Mouse (Mus musculus) kidney, embryonic 14.5 days (tissue): ENCODE measurements around the gene Slc25a53. TPM values are rescaled to one million over a fixed set of nuclear protein-coding genes. Genes with fewer than 3 reads are reported as not detected.

Source experiments
- ATAC-seq: fragments of 200-750 bp; cut with Nextera tagmentation; 2 replicates; pipeline ENCODE4 v1.8.0; 2017; ENCODE audit warnings: moderate number of reproducible peaks, mild to moderate bottlenecking, moderate TSS enrichment, moderate library complexity; ENCODE audit not compliant: low FRiP score, low TSS enrichment
- H3K27ac ChIP-seq: fragments of 300-500 bp; sonication (generic); 2 replicates; pipeline ENCODE4 v1.5.1; 2014; ENCODE audit warnings: low read depth, mild to moderate bottlenecking, low read length, moderate library complexity, mixed read lengths
- H3K27me3 ChIP-seq: fragments of 300-500 bp; sonication (generic); 2 replicates; pipeline ENCODE4 v1.6.1; 2014; ENCODE audit warnings: mild to moderate bottlenecking, low read length; ENCODE audit not compliant: control insufficient read depth, insufficient read depth
- H3K36me3 ChIP-seq: fragments of 300-500 bp; sonication (generic); 2 replicates; pipeline ENCODE4 v1.6.1; 2014; ENCODE audit warnings: low read length, mixed read lengths; ENCODE audit not compliant: control insufficient read depth, insufficient read depth
- H3K4me1 ChIP-seq: fragments of 300-500 bp; sonication (generic); 2 replicates; pipeline ENCODE4 v1.6.1; 2014; ENCODE audit warnings: low read length, mixed read lengths; ENCODE audit not compliant: control insufficient read depth, insufficient read depth
- H3K4me2 ChIP-seq: fragments of 300-500 bp; sonication (generic); replicated peaks from 2 replicates; pipeline ENCODE4 v1.6.1; 2014; ENCODE audit warnings: low read depth, mild to moderate bottlenecking, low read length
- H3K4me3 ChIP-seq: fragments of 300-500 bp; sonication (generic); 2 replicates; pipeline ENCODE4 v1.5.1; 2014; ENCODE audit warnings: mild to moderate bottlenecking, low read length
- H3K9ac ChIP-seq: fragments of 300-500 bp; sonication (generic); 2 replicates; pipeline ENCODE4 v1.6.1; 2014; ENCODE audit warnings: low read depth, mild to moderate bottlenecking, low read length, moderate library complexity
- H3K9me3 ChIP-seq: fragments of 300-500 bp; sonication (generic); 2 replicates; pipeline ENCODE4 v1.6.1; 2016; ENCODE audit warnings: low read length; ENCODE audit not compliant: control insufficient read depth
- WGBS: fragments of 180-500 bp; shearing (Covaris S2); extraction: QIAGEN DNeasy Blood & Tissue Kit; methylation state at CpG from one replicate; pipeline ENCODE4 v1.1.7; 2014; 5-methylcytosine and 5-hydroxymethylcytosine counted together
- polyA plus RNA-seq: library from polyadenylated mRNA; unstranded; fragments of >200 nt; fragmentation: Nextera tagmentation; extraction: Ambion mirVana; gene quantifications from 2 replicates; pipeline ENCODE4 v1.2.1, GENCODE M21; 2014

Slc25a53 gene
- polyA plus RNA-seq, 1 experiment from 2014 or later = 14.0 TPM

DNA sequence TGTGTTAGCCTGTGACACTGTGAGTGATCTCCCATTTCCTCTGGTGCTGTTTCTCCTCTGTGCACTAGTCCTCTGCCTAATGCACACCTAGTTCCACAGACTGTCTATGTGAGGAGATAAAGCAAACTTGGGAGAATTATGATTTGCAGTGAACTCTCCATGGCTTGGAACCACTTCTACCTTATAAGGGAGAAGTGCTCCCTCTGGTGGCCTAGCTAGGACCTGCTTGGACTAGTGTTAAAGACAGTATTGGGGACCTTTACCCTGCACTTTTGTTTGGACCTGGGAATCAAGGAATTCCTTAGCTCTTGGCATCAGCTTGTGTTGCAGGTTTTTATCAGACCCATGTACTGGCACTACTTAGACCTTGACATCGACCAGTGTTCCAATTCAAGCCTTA is 18.8 kb downstream of the Slc25a53 start:
- 19% methylated on average over 1 of the region's 1 CpGs for WGBS
- no peak for ATAC-seq

GRCm38 (mm10) chrX:137017668-137018067 is 20.4 kb downstream of the Slc25a53 start:
- Histone ChIP-seq H3K9ac (no peak overlapping the region), H3K9me3 (no peaks in the 10 kb centered on the region), H3K27me3 (no peaks in the 10 kb centered on the region), H3K4me3 (no peak overlapping the region), H3K4me2 (no peak overlapping the region), H3K4me1 (no peaks in the 10 kb centered on the region), H3K27ac (no peak overlapping the region), H3K36me3 (no peaks in the 10 kb centered on the region)
- WGBS = 77% methylated on average over 1 of the region's 1 CpGs
- no peak for ATAC-seq

More for the DNA sequence above, 18.8 kb downstream of the Slc25a53 start:
- Histone ChIP-seq H3K9ac (no peak overlapping the region), H3K9me3 (no peaks in the 10 kb centered on the region), H3K27me3 (no peaks in the 10 kb centered on the region), H3K4me1 (no peaks in the 10 kb centered on the region), H3K4me3 (no peak overlapping the region), H3K36me3 (no peaks in the 10 kb centered on the region), H3K4me2 (no peak overlapping the region), H3K27ac (no peak overlapping the region)

DNA sequence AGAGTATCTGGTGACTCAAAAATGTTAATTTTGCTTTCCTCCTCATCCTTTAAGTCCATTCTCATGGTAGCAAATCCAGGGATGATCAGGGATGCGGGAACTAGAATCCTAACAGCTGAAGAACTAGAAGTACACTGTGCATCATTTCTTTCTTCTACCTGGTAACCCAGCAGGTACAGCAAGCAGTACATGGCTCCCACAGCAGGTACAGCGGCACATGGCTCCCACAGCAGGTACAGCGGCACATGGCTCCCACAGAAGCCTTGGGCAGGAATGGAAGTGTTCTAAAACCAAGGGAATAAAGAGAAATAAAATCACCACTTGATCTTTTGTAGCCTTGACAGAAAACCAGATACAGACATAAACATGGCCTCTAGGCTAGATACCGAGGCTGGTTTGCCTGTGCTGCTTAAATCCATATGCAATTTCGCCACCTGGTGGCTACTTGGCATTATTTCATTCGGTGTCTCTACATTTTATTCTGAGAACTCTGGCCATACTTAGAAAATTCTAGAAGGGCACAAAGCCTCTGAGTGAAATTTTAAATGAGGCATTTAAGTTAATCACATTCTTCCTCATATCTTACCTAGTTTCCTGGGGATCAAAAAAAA is 22.9 kb downstream of the Slc25a53 start:
- Histone ChIP-seq H3K9ac (no peak overlapping the region), H3K4me2 (no peak overlapping the region), H3K27me3 (no peaks in the 10 kb centered on the region), H3K9me3 (no peaks in the 10 kb centered on the region), H3K4me1 (no peaks in the 10 kb centered on the region), H3K4me3 (no peak overlapping the region), H3K27ac (no peak overlapping the region), H3K36me3 (no peaks in the 10 kb centered on the region)
- ATAC-seq = no peak; the same call in 1 of the 2 replicates
- 60% methylated on average over 6 of the region's 6 CpGs for WGBS

DNA sequence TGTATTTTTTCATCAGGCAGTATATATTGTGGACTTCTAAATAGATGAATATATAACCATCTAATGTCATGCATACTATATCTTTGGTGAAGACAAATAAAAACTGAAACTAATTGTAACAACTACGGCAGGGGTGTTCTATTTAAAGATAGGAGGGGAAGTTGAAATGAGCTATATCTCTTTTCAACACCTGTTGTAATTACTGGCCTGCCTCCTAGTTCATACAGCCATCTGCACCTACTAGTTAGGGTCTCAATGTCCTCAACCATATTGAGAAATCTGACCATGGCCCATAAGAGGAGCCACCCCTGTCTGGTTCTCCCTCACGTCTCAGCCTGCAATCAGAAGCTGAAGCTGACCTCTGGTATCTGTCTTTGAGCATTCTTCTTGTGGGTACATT is 41.8 kb downstream of the Slc25a53 start:
- 76% methylated on average over 2 of the region's 2 CpGs for WGBS
- Histone ChIP-seq H3K36me3 (no peaks in the 10 kb centered on the region), H3K4me3 (no peak overlapping the region), H3K4me2 (no peak overlapping the region), H3K9me3 (no peaks in the 10 kb centered on the region), H3K4me1 (no peaks in the 10 kb centered on the region), H3K27ac (no peak overlapping the region), H3K9ac (no peak overlapping the region), H3K27me3 (no peaks in the 10 kb centered on the region)
- ATAC-seq = no peak

- peak overlapping the region; percentile 55 for H3K4me2 ChIP-seq
- H3K36me3 ChIP-seq = no peaks in the 10 kb centered on the region
- 36% methylated on average over 14 of the region's 14 CpGs for WGBS
- no peaks in the 10 kb centered on the region for H3K9me3 ChIP-seq
- H3K4me1 ChIP-seq = no peaks in the 10 kb centered on the region
- H3K27me3 ChIP-seq = no peaks in the 10 kb centered on the region
- H3K9ac ChIP-seq = no peak overlapping the region
- H3K27ac ChIP-seq = no peak overlapping the region
- H3K4me3 ChIP-seq = peak overlapping the region; percentile 36
- ATAC-seq = 0 out of 2 replicates have a peak, but pooled peaks have one; percentile 7
These were observed 44.5 kb downstream of the Slc25a53 start for GRCm38 (mm10) chrX:136993641-136994040.

DNA sequence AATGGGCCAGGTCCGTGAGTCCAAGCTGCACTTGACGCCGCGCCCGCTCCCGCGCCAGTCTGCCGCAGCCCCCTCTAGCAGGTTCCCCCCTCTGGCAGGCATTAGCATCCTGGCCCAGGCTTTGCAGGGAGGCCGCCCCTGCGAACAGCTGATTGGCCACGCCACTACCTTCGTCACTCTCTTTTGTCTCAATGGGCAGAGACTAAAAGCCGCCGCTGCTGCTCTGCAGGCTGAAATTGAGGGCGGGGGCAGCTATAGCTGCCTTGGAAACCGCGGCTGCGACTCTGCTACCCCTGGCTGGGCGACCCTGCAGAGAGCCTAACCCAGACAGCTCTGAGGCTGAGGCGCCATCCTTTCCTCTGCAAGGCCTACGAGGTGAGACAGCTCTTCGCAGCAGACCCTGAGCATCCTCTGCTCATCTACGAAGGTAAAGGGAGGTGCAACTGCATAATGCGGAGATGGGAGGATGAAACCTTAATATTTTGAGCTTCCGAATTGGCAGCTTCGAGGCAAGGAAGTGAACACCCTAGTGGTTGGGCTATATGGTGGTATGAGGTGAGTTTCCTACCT is 45.0 kb downstream of the Slc25a53 start, which contains the start of gene Zcchc18:
Gene Zcchc18, plus strand, starts transcription at position 178 of the 570 bp plus-strand sequence.
- Histone ChIP-seq H3K9ac (peak within 1 kb of the TSS; percentile 34; the same call in 1 of the 2 replicates), H3K4me1 (no peaks in the 10 kb centered on the region), H3K4me3 (peak within 1 kb of the TSS; percentile 36), H3K36me3 (no peaks in the 10 kb centered on the region), H3K27ac (no peak within 1 kb of the TSS), H3K4me2 (peak within 1 kb of the TSS; percentile 55), H3K27me3 (no peaks in the 10 kb centered on the region), H3K9me3 (no peaks in the 10 kb centered on the region)
- WGBS = 25% methylated on average over 26 of the region's 26 CpGs
- ATAC-seq = peak; percentile 98

DNA sequence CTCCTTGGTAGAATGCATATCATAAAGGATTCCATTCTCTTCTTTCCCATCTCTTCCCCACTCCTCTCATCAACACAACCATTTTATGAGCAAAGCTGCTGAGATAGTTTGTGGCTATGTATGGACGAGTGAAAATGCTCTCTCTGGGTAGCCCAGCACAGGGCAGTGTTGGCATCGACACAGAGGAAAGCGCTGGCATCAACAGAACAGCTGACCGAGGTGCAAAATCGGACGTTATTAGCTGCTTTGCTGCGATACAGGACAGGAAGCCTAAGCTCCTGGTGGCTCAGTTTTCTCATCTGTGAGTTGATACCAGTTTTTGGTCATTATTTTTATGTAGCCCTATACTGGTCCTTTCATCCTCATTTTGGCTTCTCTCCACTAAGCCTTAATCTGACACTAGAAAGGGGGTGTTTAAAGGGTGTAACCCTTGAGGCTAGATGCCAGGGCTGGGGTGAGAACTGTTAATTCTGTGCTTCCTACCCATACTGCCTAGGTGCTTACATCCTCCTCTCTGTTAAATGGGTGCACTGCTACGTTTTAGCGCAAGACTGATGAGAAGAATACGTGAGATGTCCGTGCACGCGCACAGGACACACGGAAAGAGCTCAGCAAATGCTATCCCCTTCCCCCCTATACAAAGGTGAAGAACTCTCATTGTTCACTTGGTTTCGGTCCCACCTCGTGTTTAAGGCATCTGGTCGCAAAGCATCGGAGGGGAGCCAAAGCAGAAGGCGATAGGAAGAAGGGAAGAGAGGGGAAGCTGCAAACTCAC is 45.7 kb downstream of the Slc25a53 start:
- Histone ChIP-seq H3K4me2 (peak overlapping the region; percentile 55), H3K4me1 (no peaks in the 10 kb centered on the region), H3K4me3 (peak overlapping the region; percentile 36), H3K36me3 (no peaks in the 10 kb centered on the region), H3K9ac (0 out of 2 replicates have a peak overlapping the region, but pooled peaks have one; percentile 34), H3K27me3 (no peaks in the 10 kb centered on the region), H3K9me3 (no peaks in the 10 kb centered on the region), H3K27ac (no peak overlapping the region)
- peak; percentile 60 for ATAC-seq
- WGBS = 31% methylated on average over 19 of the region's 19 CpGs

- Histone ChIP-seq H3K27me3 (no peaks in the 10 kb centered on the region), H3K9me3 (no peaks in the 10 kb centered on the region), H3K27ac (no peak overlapping the region), H3K36me3 (no peaks in the 10 kb centered on the region), H3K4me1 (no peaks in the 10 kb centered on the region), H3K4me3 (no peak overlapping the region), H3K4me2 (no peak overlapping the region), H3K9ac (no peak overlapping the region)
- no peak for ATAC-seq
- 59% methylated on average over 2 of the region's 2 CpGs for WGBS
These were observed 46.8 kb downstream of the Slc25a53 start for GRCm38 (mm10) chrX:136991274-136991673.

GRCm38 (mm10) chrX:136986039-136986438 is 52.1 kb downstream of the Slc25a53 start:
- Histone ChIP-seq H3K27ac (no peak overlapping the region), H3K27me3 (no peaks in the 10 kb centered on the region), H3K4me1 (no peaks in the 10 kb centered on the region), H3K4me3 (no peak overlapping the region), H3K4me2 (no peak overlapping the region), H3K9me3 (no peaks in the 10 kb centered on the region), H3K9ac (no peak overlapping the region), H3K36me3 (no peaks in the 10 kb centered on the region)
- no peak; the same call in 1 of the 2 replicates for ATAC-seq
